Mouse (Mus musculus) lung, postnatal 25 days (tissue): ENCODE results near the gene Foxp1.
A peak's percentile ranks its signal among the peaks of the same experiment; 100 is the strongest.

Experiments
- DNase-seq: peaks from one replicate; pipeline ENCODE4 v3.0.0; 2022; ENCODE audit warnings: low spot score

Foxp1 gene

DNA sequence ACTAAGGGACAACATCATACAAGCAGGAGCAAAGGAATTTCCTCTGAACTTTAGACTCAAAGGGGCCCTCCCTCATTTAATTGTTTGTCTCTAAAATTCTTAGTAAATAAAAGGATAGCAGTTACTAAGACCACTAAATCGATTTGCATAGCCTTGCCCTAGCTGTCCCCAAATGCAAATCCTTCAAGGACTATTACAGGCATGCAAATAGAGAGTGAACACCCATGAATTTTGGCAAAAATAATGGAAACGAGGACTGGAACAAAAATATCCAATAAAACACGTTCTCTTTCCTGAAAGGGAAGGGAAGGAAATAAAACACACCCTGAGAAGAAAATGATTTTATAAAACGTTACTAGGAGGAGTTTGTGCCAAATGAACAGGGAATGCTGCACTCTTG, 390.7 kb downstream of the Foxp1 start:
- no peak for DNase-seq

DNA sequence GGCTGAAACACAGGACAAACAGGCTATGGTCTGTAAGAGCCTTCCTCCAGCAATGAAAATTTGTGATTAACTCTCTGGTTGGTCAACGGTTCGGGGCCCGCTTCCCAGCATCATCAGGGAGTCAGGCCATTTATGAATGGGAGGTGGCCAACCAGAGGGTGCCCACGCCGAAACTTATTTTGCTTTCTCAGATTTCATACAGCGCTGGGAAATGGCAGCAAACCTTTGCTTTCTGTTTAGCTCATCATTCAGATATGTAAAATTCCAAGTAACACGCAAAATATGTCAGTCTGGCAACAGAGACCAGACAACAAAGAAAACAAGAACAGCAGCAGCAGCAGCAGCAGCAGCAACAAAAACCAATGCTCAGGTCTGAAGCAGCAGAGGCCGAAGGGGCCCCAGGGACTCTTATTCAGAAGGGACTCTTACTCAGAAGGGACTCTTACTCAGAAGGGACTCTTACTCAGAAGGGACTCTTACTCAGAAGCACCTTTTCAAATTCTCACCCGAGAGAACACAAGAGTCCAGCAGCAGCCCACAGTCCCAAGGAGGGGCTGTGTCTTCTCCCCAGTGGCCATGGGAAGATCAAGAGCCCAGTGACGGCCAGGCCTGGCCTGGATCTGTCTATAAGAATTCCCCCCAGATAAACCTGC, 391.6 kb downstream of the Foxp1 start:
- peak; percentile 26 for DNase-seq

DNA sequence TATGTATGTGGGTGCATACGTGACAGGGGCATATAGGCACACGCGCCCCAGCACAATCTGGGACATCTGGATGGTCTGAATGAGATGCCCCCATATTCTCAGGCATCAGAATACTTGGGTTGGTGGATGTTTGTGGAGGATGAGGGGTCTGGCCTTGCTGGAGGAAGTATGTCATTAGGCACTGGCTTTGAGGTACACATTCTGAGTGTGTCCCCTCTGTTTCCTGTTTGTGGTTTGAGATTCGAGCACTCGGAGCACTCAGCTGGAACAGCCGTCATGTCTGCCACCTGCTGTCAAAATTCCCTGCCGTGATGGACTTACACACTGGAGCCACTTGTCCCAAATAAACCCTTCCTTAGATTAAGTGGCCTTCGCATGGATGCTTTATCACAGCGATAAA, 395.8 kb downstream of the Foxp1 start:
- DNase-seq: no peak

DNA sequence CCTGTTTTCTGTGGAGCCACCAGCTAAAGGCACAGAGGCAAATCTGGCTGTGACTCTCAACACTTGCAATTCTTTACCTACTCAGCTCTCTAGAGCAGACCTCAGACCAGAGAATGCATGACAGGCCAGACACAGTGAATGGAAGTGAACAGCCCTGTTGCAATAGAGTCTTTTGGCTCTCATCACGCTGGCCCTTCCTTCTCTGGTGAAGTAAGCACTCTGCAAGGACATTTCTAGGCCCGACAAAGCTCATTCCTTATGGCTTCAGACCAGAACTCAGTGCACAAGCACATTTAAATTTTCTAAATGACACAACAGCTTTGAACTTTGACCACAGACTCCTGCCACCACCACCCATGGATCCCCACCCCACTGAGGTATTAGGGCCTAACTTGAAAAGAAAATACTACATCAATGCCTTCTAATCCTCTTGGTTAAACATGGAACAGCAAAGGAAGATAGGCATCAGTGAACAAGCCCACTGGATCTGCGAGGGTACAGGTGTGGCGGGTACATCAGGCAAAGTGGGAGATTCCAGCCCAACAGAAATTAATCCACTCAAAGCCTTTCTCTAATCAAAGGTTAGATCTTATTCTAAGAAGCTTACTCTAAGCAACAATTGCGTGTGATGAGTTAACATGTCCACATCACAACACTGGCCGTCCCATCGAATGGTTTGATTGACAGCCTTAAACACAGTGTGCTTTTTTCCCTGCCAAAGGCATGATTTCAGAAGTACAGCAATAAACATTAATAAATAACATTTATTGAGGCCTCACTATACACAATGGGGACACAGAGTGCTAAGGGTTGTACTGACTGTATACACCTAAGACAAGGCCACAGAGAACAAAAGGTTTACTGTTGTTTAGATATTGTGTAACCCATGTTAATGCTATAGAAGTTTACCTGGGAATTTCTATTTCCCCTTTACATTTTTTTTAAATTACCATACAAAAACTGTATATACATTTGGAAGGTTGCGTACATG, 401.4 kb downstream of the Foxp1 start:
- no peak for DNase-seq

DNA sequence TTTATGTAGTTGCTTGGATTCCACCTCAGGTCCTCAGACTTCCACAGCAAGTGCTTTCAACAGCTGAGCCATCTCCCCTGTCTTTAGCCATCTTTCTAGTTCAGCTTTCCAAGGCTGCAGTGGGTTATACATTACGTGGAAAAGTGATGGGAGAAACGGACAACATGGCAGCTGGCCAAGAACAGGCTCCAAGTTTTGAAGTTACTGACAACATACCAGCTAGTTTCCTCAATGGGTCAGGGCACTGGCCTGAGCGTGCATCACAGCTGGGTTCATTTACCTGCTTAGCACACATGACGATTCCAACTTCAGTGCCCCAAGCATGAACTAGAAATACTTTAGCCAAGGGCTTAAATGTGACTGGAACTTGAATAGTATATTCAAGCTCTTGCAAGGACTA, 404.0 kb downstream of the Foxp1 start:
- no peak for DNase-seq

DNA sequence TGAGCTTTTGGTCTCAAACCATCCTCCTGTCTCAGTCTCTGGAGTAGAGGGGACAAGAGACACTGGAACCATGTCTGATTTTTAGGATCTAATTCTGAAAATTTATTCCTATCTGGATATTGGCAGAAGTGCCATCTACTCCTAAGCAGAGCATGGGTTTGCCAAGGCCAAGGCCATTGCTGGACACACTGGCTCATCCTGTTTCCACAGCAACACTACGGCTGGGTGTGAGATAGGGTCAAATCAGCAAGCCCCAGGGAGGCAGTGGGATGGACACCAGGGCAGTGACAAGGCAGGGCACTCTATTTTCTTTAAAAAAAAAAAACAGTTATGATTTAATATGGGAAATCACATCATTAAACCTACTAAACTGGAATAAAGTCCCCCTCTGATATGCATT, 405.1 kb downstream of the Foxp1 start:
- no peak for DNase-seq

DNA sequence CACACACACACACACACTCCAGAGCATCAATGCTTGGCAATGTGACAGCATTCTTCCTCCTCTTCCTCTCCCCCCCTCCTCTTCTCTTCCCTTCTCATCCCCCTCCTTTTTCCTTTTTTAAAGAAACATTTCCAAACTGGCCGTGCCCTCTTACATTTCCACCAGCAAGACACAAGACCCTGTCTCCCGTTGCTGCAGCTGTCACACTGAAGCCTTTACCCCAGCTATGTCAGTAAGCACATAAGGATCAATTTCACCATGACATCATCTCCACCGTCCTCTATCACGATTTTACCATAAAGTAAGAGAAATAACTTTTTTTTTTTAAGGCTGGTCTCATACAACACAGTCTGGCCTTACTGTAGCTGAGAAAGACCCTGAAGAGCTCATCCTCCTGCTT, 410.7 kb downstream of the Foxp1 start:
- DNase-seq: no peak

DNA sequence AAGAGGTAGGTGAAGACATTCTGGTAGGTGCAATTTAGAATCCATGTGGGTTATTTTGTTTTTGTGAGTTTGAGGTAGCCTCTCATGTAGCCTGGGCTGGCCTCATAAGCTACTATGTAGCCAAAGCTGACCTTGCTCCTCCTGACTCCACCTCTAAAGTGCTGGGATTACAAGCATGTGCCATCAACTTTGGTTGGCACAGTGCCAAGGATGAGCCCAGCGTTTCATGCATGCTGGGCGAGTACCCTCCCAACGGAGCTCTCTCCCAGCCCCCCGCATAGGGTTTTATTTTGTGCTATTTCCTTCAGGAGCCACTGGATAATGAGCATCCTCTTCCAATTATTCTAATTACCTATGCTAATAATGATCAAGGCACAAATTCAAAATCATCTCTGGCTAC, 414.1 kb downstream of the Foxp1 start:
- no peak for DNase-seq

DNA sequence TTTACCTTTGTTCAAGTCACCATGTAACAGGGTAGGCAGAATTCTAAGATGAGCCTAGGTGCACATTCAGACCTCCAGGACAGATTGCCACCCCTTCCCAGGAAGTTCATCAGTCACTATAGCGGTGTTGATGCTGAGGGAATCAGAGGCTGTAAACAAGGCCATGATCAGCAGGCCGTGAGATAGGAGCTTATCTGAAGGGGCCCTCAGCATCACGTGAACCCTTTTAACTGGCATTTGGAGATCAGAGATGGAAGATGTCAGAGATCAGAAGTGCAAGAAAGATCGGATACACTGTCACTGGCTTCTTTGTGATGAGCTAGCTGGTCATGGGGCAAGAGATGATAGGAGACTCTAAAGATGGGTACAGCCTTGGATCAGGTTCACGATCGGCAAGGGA, 414.8 kb downstream of the Foxp1 start:
- DNase-seq: no peak

DNA sequence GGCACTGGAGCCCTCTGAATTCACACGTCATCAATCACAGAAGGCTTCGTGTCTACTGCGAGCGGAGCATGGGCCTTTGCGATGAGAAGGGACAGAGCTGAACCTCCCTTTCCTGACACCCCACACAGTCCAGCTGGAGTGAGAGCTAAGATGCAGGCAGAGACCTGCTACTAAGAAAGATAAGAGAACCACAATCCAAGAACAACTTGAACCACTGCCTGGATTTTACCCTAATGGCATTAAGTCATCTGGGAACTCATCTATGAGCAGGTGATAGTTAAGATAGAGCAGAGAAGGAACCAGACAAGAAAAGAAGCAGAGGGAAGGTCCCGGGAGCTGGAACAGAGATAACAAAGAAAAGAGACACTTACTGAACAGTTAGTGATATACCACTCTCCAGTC, 415.4 kb downstream of the Foxp1 start:
- DNase-seq: no peak

DNA sequence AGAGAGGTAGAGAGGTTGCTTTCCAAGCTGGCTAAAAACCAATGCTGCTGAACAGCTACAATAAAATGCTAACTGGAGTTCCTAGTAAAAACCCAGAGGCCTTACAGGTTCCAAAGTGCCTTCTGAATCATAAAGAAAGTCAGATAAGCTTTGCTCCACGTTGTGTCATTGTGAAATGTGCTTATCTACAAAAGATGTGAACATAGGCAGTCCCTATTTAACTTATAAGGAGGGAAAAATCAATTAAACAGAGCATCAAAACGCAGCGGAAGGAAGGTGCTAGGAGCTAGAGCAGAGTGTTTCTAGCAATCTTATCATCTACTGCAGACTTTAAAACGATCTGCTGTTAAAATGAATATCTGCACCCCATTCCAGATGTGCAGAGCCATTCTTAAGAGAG, 416.5 kb downstream of the Foxp1 start:
- no peak for DNase-seq

DNA sequence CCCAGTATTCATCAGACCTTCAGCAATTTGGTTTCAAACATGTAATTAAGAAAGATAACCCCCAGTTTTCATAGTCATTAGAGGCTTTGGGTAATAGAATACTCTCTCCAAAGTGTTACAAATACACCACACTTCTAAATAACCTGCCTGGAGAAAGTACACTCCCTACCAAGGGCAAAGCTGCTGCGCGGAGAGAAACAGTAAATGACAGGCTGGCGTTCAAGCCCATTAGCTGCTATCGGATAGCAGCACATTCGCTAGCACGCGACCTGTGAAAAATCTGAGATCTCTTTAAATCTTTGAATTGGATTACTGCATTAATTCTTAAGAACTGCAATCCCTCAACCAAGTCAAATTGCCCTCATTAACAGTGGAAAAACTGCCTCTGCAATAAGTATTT, 418.1 kb downstream of the Foxp1 start:
- DNase-seq: no peak

DNA sequence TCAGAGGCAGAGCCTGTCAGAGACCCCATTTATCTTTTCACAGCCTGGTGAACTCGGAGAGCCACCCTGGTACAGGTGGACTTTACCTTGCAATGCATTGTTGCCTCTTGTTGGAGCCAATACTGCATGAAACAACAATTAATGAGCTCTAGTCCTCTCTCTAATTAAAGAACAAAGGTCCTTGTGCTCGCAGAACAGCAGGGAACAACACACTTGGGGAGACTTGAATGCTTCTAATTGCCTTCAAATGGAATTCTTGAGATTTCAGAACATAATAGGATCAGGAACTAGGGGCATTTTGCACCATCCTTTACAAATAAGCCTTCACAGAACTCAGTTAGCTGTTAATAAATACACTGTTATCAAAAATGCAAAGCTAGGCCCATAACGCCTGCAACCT, 418.6 kb downstream of the Foxp1 start:
- no peak for DNase-seq

DNA sequence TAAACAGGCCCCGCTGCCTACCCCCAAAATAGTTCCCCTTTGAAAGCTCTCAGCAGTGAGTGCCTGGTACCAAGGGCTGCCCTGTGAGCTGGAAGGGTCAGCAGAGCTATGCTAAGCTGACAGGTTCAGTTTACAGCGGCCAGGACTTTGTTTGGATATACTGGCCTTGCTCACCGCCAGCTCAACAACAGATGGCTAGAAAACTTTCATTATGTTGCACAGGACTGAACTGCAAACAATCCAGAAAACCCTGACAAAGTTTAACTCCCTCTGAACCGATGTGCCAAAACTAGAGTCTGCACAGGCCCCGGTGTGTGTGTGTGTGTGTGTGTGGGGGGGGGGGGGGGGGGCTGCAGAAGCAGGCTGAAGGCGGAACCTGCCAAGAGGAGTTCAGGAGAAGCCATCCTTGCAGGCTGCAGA, 421.0 kb downstream of the Foxp1 start:
- DNase-seq: no peak

DNA sequence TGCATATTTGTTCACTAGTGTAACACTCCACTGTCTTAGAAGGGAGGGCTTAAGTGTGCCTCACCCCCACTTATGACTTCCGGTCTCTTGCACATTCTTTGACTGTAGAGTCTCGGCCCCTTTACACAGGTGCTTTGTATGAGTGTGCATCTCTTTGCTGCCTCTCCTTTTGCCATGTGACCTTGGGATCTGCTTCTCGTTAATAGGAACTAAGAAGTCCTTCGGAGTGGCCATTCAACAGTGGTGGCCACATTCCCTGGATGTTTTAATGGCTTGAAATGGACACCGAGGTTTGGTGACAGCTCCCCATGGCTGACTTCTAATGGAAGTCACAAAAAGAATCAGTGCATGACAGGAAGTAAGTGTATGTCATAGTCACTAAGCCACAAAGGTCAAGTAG, 422.2 kb downstream of the Foxp1 start:
- no peak for DNase-seq

DNA sequence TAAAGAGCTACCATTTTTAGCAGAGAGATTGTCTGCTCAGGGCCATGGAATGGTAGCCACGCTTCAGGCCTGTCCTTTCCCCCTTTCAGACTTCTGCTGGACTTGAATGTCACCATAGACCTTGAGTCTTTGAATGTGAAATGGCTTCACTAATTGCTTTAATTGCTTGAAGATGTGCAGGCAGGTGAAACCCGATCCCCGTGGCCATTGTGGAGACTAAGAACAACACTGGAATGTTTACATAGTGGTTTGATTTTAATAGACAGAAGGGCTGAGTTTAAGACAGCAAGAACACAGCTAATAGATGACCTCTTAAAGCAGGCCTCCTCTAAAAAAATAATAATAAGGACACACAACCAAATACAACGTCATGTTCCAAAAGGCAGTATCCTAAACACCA, 422.7 kb downstream of the Foxp1 start:
- no peak for DNase-seq

DNA sequence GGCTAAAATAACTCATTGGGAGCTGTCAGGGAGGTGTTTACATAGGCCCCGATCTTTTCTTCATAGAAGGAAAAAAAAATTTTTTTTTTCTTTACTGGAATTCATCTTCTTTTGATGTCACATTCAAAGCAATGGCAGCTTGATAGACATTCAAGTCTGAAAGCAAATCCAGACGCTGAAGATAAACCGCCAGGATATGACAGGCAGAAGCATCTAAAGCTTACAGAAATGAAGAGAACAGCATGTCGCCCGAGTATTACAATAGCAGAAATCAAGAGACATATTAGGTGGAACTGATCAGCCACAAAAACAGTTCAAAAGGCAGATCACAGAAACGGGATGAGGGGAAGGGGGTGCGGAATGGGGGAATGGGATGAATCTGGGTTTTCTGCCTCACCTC, 425.3 kb downstream of the Foxp1 start:
- no peak for DNase-seq

DNA sequence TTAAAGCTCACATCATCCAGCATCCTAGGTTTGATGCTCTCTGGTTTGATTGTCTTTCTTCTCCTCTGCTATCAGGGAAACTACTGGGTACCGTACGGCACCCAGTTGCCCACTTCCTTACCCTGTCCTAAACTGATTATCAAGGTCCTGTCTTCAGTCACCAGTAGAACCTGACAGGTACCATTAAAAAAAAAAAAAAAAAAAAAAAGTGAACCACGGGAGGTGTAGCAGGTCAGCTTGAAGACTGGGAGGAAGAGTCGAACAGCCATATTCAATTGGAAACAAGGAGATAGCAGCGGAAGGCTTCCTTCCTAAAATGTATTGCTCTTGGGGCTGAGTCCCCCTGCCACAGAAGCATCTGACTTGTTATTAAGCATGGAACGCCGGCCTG, 425.8 kb downstream of the Foxp1 start:
- DNase-seq: no peak

DNA sequence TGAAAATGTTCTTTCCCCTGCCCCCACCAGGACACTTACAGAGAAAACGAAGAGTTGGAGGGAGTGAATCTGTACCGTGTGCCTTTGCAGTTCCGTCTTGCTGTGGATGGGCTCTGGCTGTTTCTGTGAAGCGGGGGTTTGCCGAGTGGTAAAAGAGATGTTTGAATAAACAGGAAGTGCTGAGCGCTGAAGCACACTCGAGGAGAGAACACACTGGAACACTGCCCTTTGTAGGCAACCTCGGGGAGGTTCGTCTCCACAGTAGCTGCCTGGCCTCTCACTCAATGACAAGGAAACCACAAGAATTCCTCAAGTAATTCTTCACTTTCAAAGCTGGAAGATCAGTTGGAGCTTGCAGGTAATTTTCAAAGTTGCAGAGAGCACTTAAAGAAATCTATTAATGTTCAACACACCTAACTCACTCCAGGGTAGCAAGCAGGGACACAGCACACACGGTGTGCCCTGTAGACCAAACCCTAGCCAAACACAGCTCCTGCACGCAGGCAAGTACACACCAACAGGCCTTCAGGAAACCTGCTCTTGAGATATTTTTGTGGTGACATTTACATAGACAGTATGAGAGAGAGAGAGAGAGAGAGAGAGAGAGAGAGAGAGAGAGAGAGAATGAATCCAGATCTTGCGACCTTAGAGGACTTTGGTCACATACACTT, 426.3 kb downstream of the Foxp1 start:
- DNase-seq: peak; percentile 92

DNA sequence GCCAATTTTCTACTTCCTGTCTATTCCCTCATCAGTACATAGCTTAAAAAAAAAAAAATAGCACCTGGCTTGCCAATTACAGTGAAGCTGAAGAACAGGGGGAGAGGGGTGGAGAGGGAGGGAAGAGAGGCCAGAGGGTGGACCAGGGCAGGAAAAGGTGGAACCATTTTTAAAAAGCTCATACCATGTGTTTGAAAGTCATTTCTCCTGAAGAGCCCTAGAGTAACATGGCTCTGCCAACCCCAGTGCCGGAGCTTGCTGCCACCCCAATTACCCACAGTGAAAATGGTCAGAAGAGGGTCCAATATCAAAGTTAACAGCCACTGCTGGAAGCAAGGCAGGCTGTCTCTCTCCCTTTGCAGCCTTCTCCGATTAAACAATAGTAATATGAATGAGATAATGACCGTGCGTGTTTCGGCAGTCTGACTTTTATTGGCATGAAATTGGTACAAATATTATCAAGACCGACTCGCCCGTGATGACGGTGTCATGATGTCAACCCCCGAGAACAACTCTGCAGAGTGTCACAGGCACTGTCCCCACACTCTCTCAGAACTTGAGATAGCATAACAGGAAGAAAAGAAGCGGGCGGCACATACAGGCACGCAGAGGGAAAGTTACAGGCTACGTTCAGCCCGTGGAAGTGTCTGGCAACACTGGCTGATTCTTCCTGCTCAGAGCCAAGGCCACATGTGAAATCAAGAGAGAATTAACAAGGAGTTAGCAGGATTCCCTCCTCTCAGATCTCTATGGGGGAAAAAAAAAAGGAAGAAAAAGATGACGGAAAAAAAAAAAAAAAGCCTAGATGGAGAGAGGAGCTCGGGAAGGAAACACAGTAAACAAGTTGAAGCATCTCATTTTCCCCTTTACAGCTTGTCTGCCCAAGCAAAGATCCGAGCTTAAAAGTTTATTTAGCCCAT, 427.1 kb downstream of the Foxp1 start:
- peak; percentile 48 for DNase-seq

DNA sequence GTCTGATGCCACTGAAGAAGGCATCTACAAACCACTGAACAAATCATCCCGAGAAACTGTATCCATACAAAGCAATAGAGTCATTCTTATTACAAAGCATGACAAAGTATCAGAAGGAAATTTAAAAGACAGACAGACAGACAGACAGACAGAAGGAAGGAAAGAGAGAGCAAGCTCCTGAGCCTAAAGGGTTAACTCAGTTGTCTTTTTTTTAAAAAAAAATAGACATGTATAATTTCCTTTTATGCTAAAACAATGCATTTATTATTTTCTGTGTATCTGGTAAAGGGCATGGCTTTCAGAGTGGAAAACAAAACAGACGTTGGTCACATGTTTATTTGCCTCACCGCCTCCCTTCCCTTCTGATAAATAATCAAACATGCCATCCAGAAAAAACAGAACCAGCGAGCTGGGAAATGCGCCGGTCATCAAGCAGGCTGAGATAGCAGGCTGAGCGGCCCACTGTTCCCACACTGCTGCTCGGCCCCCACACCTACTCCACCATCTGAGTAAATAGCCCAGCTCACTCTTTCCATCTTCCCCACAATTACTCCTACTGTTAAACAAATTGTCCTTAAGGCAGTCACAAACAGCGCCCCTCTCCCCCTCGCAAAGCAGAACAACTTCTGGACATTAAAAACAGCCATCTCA, 428.1 kb downstream of the Foxp1 start:
- peak; percentile 27 for DNase-seq
